In the genomic region with DNA sequence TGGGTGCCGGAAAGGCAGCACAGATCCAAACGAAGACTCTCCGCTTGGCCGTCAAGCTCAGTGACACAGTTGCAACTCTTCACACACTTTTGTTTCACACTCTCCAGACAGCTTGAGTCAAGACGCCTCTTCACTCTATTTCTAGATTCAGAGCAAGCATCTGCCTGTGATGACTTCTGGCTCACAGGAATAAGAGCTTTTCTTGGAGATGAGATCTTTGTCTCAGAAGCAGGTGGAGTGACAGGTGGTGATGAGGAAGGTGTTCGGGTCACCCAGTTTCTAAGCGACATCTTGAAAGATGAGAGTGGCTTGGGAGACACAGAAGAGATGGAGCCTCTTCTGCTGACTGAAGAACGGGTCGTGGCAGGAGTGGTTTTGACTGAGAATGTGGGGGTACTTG, we compare ENCODE assay signal across 20 mouse cellular contexts. TPM values are rescaled to one million over a fixed set of nuclear protein-coding genes. Genes with fewer than 3 reads are reported as not detected.
DNase-seq lines count a peak whose midpoint lies in the region; ATAC-seq and TF ChIP-seq lines count a peak whose summit lies in the region.
"Had no signal": no experiment of that assay in that cellular context is flagged by ENCODE, and none has a peak within 500 bp of the region (broad histone marks: within the 10 kb centered on the region; RNA-seq: fewer than 3 reads in every experiment).

No protein-coding gene starts in this region.

- peak; percentile 4 for DNase-seq in forebrain, postnatal 0 days
- DNase-seq in brain, adult 2 months (ENCODE audit: low read depth, low spot score), result peak; percentile 90
- DNase-seq in layer of hippocampus, adult 9-11 months, result peak; percentile 38
- DNase-seq in left cerebral cortex, postnatal 25 days (ENCODE audit: low spot score in 2 of 2), result peak; percentile 60 to 94
- no peak for DNase-seq in kidney, postnatal 10 days
- no peak for DNase-seq in gastrocnemius, postnatal 36 days
- DNase-seq: adrenal gland, adult 2 months; cerebellum, postnatal 14 days; heart, adult 2 months; kidney, adult 2 months; liver; lung, adult 18-20 months had no signal

- no peaks in the 10 kb centered on the region for H3K27me3 ChIP-seq in forebrain, postnatal 0 days (ENCODE audit: insufficient read depth, low read length)
- no peaks in the 10 kb centered on the region for H3K27me3 ChIP-seq in forebrain, embryonic 13.5 days
- H3K27me3 ChIP-seq: forebrain, embryonic 12.5 days; neural tube, embryonic 13.5 days had no signal

- H3K4me3 ChIP-seq in forebrain, postnatal 0 days (ENCODE audit: low read depth, low read length), result no peak overlapping the region
- no peak overlapping the region for H3K4me3 ChIP-seq in forebrain, embryonic 13.5 days
- H3K4me3 ChIP-seq: forebrain, embryonic 12.5 days; heart, adult 2 months; neural tube, embryonic 13.5 days had no signal

- no peaks in the 10 kb centered on the region for H3K4me1 ChIP-seq in forebrain, postnatal 0 days (ENCODE audit: insufficient read depth)
- no peaks in the 10 kb centered on the region for H3K4me1 ChIP-seq in forebrain, embryonic 13.5 days
- H3K4me1 ChIP-seq: forebrain, embryonic 12.5 days; neural tube, embryonic 13.5 days had no signal

- H3K9me3 ChIP-seq in forebrain, postnatal 0 days (ENCODE audit: low read length), result no peaks in the 10 kb centered on the region
- H3K9me3 ChIP-seq in forebrain, embryonic 13.5 days (replicated peaks), result no peaks in the 10 kb centered on the region
- H3K9me3 ChIP-seq: forebrain, embryonic 12.5 days; G1E; neural tube, embryonic 13.5 days had no signal

- peak; percentile 25; the same call in 1 of the 2 replicates for ATAC-seq in forebrain, postnatal 0 days
- no peak for ATAC-seq in forebrain, embryonic 13.5 days
- no peak for ATAC-seq in megakaryocyte progenitor cell, adult 5-6 weeks (replicated peaks; ENCODE audit: poor library complexity)
- ATAC-seq: CD4-positive, CD25-positive, alpha-beta regulatory T cell, adult 4 months had no signal

- H3K9ac ChIP-seq in forebrain, postnatal 0 days, result no peak overlapping the region
- no peak overlapping the region for H3K9ac ChIP-seq in forebrain, embryonic 13.5 days
- H3K9ac ChIP-seq: forebrain, embryonic 12.5 days; neural tube, embryonic 13.5 days had no signal

- TF ChIP-seq CTCF in forebrain, postnatal 0 days (IDR thresholded peaks at IDR 0.05; ENCODE audit: low read depth), result no peak

- no peak overlapping the region for H3K4me2 ChIP-seq in forebrain, postnatal 0 days (ENCODE audit: low read depth)
- H3K4me2 ChIP-seq in forebrain, embryonic 13.5 days, result no peak overlapping the region
- H3K4me2 ChIP-seq: forebrain, embryonic 12.5 days; midbrain, embryonic 11.5 days; neural tube, embryonic 13.5 days had no signal

- no peaks in the 10 kb centered on the region for H3K36me3 ChIP-seq in forebrain, postnatal 0 days (ENCODE audit: insufficient read depth)
- peaks cover 50% of the 10 kb centered on the region for H3K36me3 ChIP-seq in forebrain, embryonic 13.5 days (ENCODE audit: poor library complexity, severe bottlenecking)

- intact Hi-C loops in left cerebral cortex, postnatal 25 days (cut with DNase I), result loop anchor here (1.0 kb wide), 1 partner anchor 71 kb away; no protein-coding TSS in a partner anchor
- intact Hi-C loops in gastrocnemius, postnatal 36 days (cut with DNase I), result no loop called here

- 85% methylated on average over 9 of the region's 9 CpGs for WGBS in forebrain, postnatal 0 days
- WGBS in forebrain, embryonic 13.5 days, result 93% methylated on average over 9 of the region's 9 CpGs

- H3K27ac ChIP-seq in forebrain, postnatal 0 days (ENCODE audit: low read depth, low read length), result no peak overlapping the region
- H3K27ac ChIP-seq in forebrain, embryonic 13.5 days, result no peak overlapping the region
- H3K27ac ChIP-seq: forebrain, embryonic 12.5 days; heart, adult 2 months; neural tube, embryonic 13.5 days had no signal

RNA-seq across cellular contexts. Expression of a gene that starts 34.3 kb away (rescaled TPM):
- total RNA-seq in forebrain, postnatal 0 days (2014; rRNA removed), result 3.2 and 5.8 TPM in 2 replicates
- polyA plus RNA-seq in forebrain, postnatal 0 days (2015; fragmentation: Nextera tagmentation; extraction: Ambion mirVana), result 2.8 and 4.5 TPM in 2 replicates
- 44.4 and 51.0 TPM in 2 replicates for polyA plus RNA-seq in forebrain, embryonic 13.5 days (2015; fragmentation: Nextera tagmentation; extraction: Ambion mirVana)
- 1 to 10 TPM; 8.2 to 9.1 TPM for total RNA-seq in left cerebral cortex, postnatal 25 days (2021)
- total RNA-seq in gastrocnemius, postnatal 36 days (2021), result under 1 TPM; 0.17 to 0.38 TPM
- total RNA-seq in megakaryocyte progenitor cell, adult 5-6 weeks (2015), result 90.8 and 98.8 TPM in 2 replicates
- total RNA-seq in megakaryocyte progenitor cell, adult 5-6 weeks (2017), result 54.4 and 77.3 TPM in 2 replicates
- total RNA-seq: gastrocnemius, adult 8-10 months had no signal

RNA-seq across cellular contexts. Expression of a gene that starts 34.4 kb away (rescaled TPM):
- 29.8 and 47.8 TPM in 2 replicates for total RNA-seq in forebrain, postnatal 0 days (2014; rRNA removed)
- 21.6 and 27.9 TPM in 2 replicates for polyA plus RNA-seq in forebrain, postnatal 0 days (2015; fragmentation: Nextera tagmentation; extraction: Ambion mirVana)
- 57.9 and 62.9 TPM in 2 replicates for polyA plus RNA-seq in forebrain, embryonic 13.5 days (2015; fragmentation: Nextera tagmentation; extraction: Ambion mirVana)
- total RNA-seq in left cerebral cortex, postnatal 25 days (2021), result 10 to 100 TPM; 34.5 to 34.9 TPM
- 1 to 10 TPM; 4.9 to 5.7 TPM for total RNA-seq in gastrocnemius, postnatal 36 days (2021)
- 37.0 and 39.8 TPM in 2 replicates for total RNA-seq in megakaryocyte progenitor cell, adult 5-6 weeks (2015)
- 63.1 and 69.2 TPM in 2 replicates for total RNA-seq in megakaryocyte progenitor cell, adult 5-6 weeks (2017)

Comparison
In these comparisons a context has a peak if more than half of its experiments do, and no peak if none do; other contexts are left out.
1. DNase-seq: peak in forebrain, postnatal 0 days (single experiment), brain, adult 2 months (single experiment), layer of hippocampus, adult 9-11 months (single experiment) and left cerebral cortex, postnatal 25 days (2 of 2); none in kidney, postnatal 10 days (single experiment) and gastrocnemius, postnatal 36 days (0 of 2).